Mouse (Mus musculus): Measurements from ENCODE around the gene Syn3.

- no peak for TF ChIP-seq CTCF (IDR thresholded peaks at IDR 0.05; ENCODE audit: borderline replicate concordance, extremely low read depth, insufficient read depth, insufficient read length)
- TF ChIP-seq POLR2A (IDR thresholded peaks at IDR 0.05; ENCODE audit: borderline replicate concordance, extremely low read depth, insufficient read depth, insufficient read length, poor library complexity, severe bottlenecking), result no peak
Observed at GRCm38 (mm10) chr10:86351287-86351686, 147.4 kb downstream of the Syn3 start.
